ENCODE assay signal across 13 mouse cellular contexts in the genomic region with DNA sequence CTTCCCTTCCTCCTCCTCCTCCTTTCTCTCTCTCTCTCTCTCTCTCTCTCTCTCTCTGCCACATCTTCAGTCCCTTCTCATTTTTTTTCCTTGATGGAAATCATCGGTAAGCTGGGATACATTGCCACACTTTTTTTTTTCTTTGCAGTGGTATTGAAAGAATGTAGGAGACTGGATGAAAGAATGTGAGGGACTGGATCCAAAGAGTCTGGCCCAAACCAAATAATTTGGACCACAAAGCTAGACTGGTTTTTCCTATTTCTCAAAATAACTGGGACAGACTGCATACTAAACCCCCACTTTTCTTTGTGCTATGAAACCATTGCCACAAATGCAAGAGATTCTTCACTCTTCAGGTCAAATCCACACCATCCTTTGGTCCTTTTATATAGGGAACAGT. TPM values are rescaled to one million over a fixed set of nuclear protein-coding genes. Genes with fewer than 3 reads are reported as not detected.
DNase-seq lines count a peak whose midpoint lies in the region; ATAC-seq and TF ChIP-seq lines count a peak whose summit lies in the region.
"Had no signal": no experiment of that assay in that cellular context is flagged by ENCODE, and none has a peak within 500 bp of the region (broad histone marks: within the 10 kb centered on the region; RNA-seq: fewer than 3 reads in every experiment).

No protein-coding gene starts in this region.

- TF ChIP-seq EP300 in MEL (IDR thresholded peaks at IDR 0.05; ENCODE audit: low read depth in 1 of 2, low read length in 2 of 2), result no peak

- H3K36me3 ChIP-seq in lung, embryonic 14.5 days (ENCODE audit: insufficient read depth), result no peaks in the 10 kb centered on the region
- H3K36me3 ChIP-seq in MEL (ENCODE audit: control insufficient read depth in 1 of 2, insufficient read depth in 2 of 2, low read length in 2 of 2), result peaks cover 0 to 50% of the 10 kb centered on the region in 2 experiments; a peak in 2 of 4 replicates
- no peaks in the 10 kb centered on the region for H3K36me3 ChIP-seq in liver, embryonic 13.5 days
- no peaks in the 10 kb centered on the region for H3K36me3 ChIP-seq in forebrain, embryonic 15.5 days
- H3K36me3 ChIP-seq in neural tube, embryonic 15.5 days, result no peaks in the 10 kb centered on the region
- H3K36me3 ChIP-seq: forebrain, embryonic 10.5 days had no signal

- H3K4me3 ChIP-seq in lung, embryonic 14.5 days (ENCODE audit: low read depth, low read length), result no peak overlapping the region
- H3K4me3 ChIP-seq in MEL (ENCODE audit: control insufficient read depth in 1 of 2, insufficient read depth in 1 of 2, low read depth in 2 of 2, low read length in 2 of 2), result no peak overlapping the region
- no peak overlapping the region for H3K4me3 ChIP-seq in bone marrow macrophage, adult 2 months (ENCODE audit: insufficient read depth, low read length)
- H3K4me3 ChIP-seq in liver, embryonic 13.5 days (replicated peaks), result no peak overlapping the region
- H3K4me3 ChIP-seq in forebrain, embryonic 15.5 days, result no peak overlapping the region
- H3K4me3 ChIP-seq in neural tube, embryonic 15.5 days (replicated peaks), result no peak overlapping the region
- H3K4me3 ChIP-seq: forebrain, embryonic 10.5 days had no signal

- H3K27ac ChIP-seq in lung, embryonic 14.5 days (ENCODE audit: low read depth), result peak overlapping the region; percentile 65
- H3K27ac ChIP-seq in MEL (ENCODE audit: control insufficient read depth, low read depth, low read length), result peak overlapping the region; percentile 97
- H3K27ac ChIP-seq in bone marrow macrophage, adult 2 months (ENCODE audit: insufficient read depth, low read depth, low read length), result peak overlapping the region; percentile 76; the same call in 1 of the 2 replicates
- H3K27ac ChIP-seq in liver, embryonic 13.5 days, result peak overlapping the region; percentile 98
- no peak overlapping the region for H3K27ac ChIP-seq in forebrain, embryonic 15.5 days (replicated peaks)
- no peak overlapping the region for H3K27ac ChIP-seq in neural tube, embryonic 15.5 days (replicated peaks)
- H3K27ac ChIP-seq: forebrain, embryonic 10.5 days had no signal

- peak; percentile 28 for DNase-seq in lung, embryonic 14.5 days
- no peak for DNase-seq in lung, postnatal 14 days
- DNase-seq in MEL (ENCODE audit: low read depth, low spot score), result no peak
- no peak for DNase-seq in liver, embryonic 13.5 days
- no peak for DNase-seq in right cerebral cortex, postnatal 10 days (ENCODE audit: low spot score in 2 of 2)
- DNase-seq: cerebellum, adult 18-20 months; heart, postnatal 14 days; left cerebral cortex, postnatal 4 days; right cerebral cortex, adult 18-20 months had no signal

- no peak for TF ChIP-seq POLR2A in MEL (IDR thresholded peaks at IDR 0.05; ENCODE audit: control insufficient read depth in 1 of 2, insufficient read depth in 1 of 2, low read depth in 1 of 2, low read length in 2 of 2, poor library complexity in 1 of 2)
- no peak for TF ChIP-seq POLR2A in bone marrow macrophage, adult 2 months (IDR thresholded peaks at IDR 0.05; ENCODE audit: borderline replicate concordance, low read depth, low read length)

- no peak overlapping the region for H3K4me2 ChIP-seq in lung, embryonic 14.5 days
- H3K4me2 ChIP-seq in liver, embryonic 13.5 days, result peak overlapping the region; percentile 50
- H3K4me2 ChIP-seq in forebrain, embryonic 15.5 days (replicated peaks), result no peak overlapping the region
- no peak overlapping the region for H3K4me2 ChIP-seq in neural tube, embryonic 15.5 days

- no peak for ATAC-seq in lung, embryonic 14.5 days (ENCODE audit: insufficient read depth)
- ATAC-seq in liver, embryonic 13.5 days (ENCODE audit: low read depth), result no peak
- ATAC-seq in forebrain, embryonic 15.5 days (replicated peaks), result no peak
- ATAC-seq in neural tube, embryonic 15.5 days (ENCODE audit: low FRiP score), result no peak

- TF ChIP-seq RAD21 in MEL (IDR thresholded peaks at IDR 0.05; ENCODE audit: low read depth, low read length), result no peak

- peaks cover 15% of the 10 kb centered on the region; the same call in 1 of the 2 replicates for H3K4me1 ChIP-seq in lung, embryonic 14.5 days (ENCODE audit: insufficient read depth)
- H3K4me1 ChIP-seq in MEL (ENCODE audit: control insufficient read depth in 1 of 2, insufficient read depth in 2 of 2, low read length in 2 of 2), result peaks cover 39 to 41% of the 10 kb centered on the region in 2 experiments
- H3K4me1 ChIP-seq in bone marrow macrophage, adult 2 months (ENCODE audit: control insufficient read depth, insufficient read depth, low read length), result peaks cover 51% of the 10 kb centered on the region
- H3K4me1 ChIP-seq in liver, embryonic 13.5 days (replicated peaks), result peaks cover 86% of the 10 kb centered on the region
- H3K4me1 ChIP-seq in forebrain, embryonic 15.5 days, result 0 out of 2 replicates have a peak, but pooled peaks cover 6% of the 10 kb centered on the region
- H3K4me1 ChIP-seq in neural tube, embryonic 15.5 days, result no peaks in the 10 kb centered on the region
- H3K4me1 ChIP-seq: forebrain, embryonic 10.5 days had no signal

- no peak for TF ChIP-seq CTCF in lung, embryonic 14.5 days (IDR thresholded peaks at IDR 0.05; ENCODE audit: low read depth)
- TF ChIP-seq CTCF in MEL (IDR thresholded peaks at IDR 0.05 in 2 of 3, conservative IDR thresholded peaks at IDR 0.05 in 1 of 3; ENCODE audit: control insufficient read depth in 1 of 3, insufficient read depth in 1 of 3, low read depth in 2 of 3, low read length in 3 of 3, poor library complexity in 1 of 3, severe bottlenecking in 1 of 3), result no peak
- TF ChIP-seq CTCF in bone marrow macrophage, adult 2 months (IDR thresholded peaks at IDR 0.05; ENCODE audit: low read depth, low read length), result no peak

- no peaks in the 10 kb centered on the region; the same call in 1 of the 2 replicates for H3K79me2 ChIP-seq in MEL (ENCODE audit: control insufficient read depth, insufficient read depth, low read length, poor library complexity)

- H3K9ac ChIP-seq in lung, embryonic 14.5 days, result no peak overlapping the region
- H3K9ac ChIP-seq in MEL (ENCODE audit: control insufficient read depth, low read depth, low read length, poor library complexity, severe bottlenecking), result peak overlapping the region; percentile 7; the same call in 1 of the 2 replicates
- peak overlapping the region; percentile 60 for H3K9ac ChIP-seq in liver, embryonic 13.5 days
- no peak overlapping the region for H3K9ac ChIP-seq in forebrain, embryonic 15.5 days (replicated peaks)
- no peak overlapping the region for H3K9ac ChIP-seq in neural tube, embryonic 15.5 days (replicated peaks)

- H3K9me3 ChIP-seq in lung, embryonic 14.5 days (ENCODE audit: low read depth, low read length), result no peaks in the 10 kb centered on the region
- H3K9me3 ChIP-seq in MEL (replicated peaks; ENCODE audit: insufficient read depth, low read length), result no peaks in the 10 kb centered on the region
- no peaks in the 10 kb centered on the region for H3K9me3 ChIP-seq in liver, embryonic 13.5 days (replicated peaks)
- no peaks in the 10 kb centered on the region for H3K9me3 ChIP-seq in forebrain, embryonic 15.5 days
- H3K9me3 ChIP-seq in neural tube, embryonic 15.5 days (replicated peaks), result no peaks in the 10 kb centered on the region
- H3K9me3 ChIP-seq: forebrain, embryonic 10.5 days had no signal

- H3K27me3 ChIP-seq in lung, embryonic 14.5 days (ENCODE audit: insufficient read depth, low read length), result no peaks in the 10 kb centered on the region
- no peaks in the 10 kb centered on the region for H3K27me3 ChIP-seq in MEL (ENCODE audit: control insufficient read depth in 1 of 2, insufficient read depth in 2 of 2, low read length in 2 of 2)
- H3K27me3 ChIP-seq in liver, embryonic 13.5 days, result no peaks in the 10 kb centered on the region
- H3K27me3 ChIP-seq in forebrain, embryonic 15.5 days, result no peaks in the 10 kb centered on the region
- no peaks in the 10 kb centered on the region for H3K27me3 ChIP-seq in neural tube, embryonic 15.5 days (replicated peaks)

- WGBS in lung, embryonic 14.5 days, result 17% methylated on average over 1 of the region's 1 CpGs
- WGBS in liver, embryonic 13.5 days (ENCODE audit: insufficient replicate concordance), result 74% methylated on average over 1 of the region's 1 CpGs
- 87% methylated on average over 1 of the region's 1 CpGs for WGBS in forebrain, embryonic 15.5 days
- 85% methylated on average over 1 of the region's 1 CpGs for WGBS in neural tube, embryonic 15.5 days

TF ChIP-seq in MEL, 35 proteins besides CTCF, POLR2A, EP300 and RAD21:
- 0 out of 2 replicates have a peak, but pooled peaks have one; percentile 65 for TF ChIP-seq JUND (IDR thresholded peaks at IDR 0.05; ENCODE audit: low read depth, low read length)
- TF ChIP-seq ZNF384 (IDR thresholded peaks at IDR 0.05; ENCODE audit: low read depth, low read length), result peak; percentile 42; the same call in 1 of the 2 replicates
- no peak for TF ChIP-seq MAX (IDR thresholded peaks at IDR 0.05; ENCODE audit: low read length)

RNA-seq across cellular contexts. Expression of a gene that starts 19.5 kb away (rescaled TPM):
- polyA plus RNA-seq in lung, embryonic 14.5 days (2014; fragmentation: Nextera tagmentation; extraction: Ambion mirVana), result 9.8 and 10.9 TPM in 2 replicates
- 7.7 and 12.1 TPM in 2 replicates for total RNA-seq in MEL (2012; rRNA removed)
- polyA plus RNA-seq in MEL (2012; ENCODE audit: insufficient read depth in 1 of 2, insufficient read length in 2 of 2, low read depth in 1 of 2, low replicate concordance in 2 of 2, missing spikeins in 1 of 2), result 10 to 100 TPM; 24.9 to 74.8 TPM
- polyA plus RNA-seq in bone marrow macrophage, adult 2 months (2012; ENCODE audit: insufficient read depth, insufficient read length, missing spikeins), result 14.9 and 18.3 TPM in 2 replicates
- polyA plus RNA-seq in liver, embryonic 13.5 days (2015; fragmentation: Nextera tagmentation; extraction: Ambion mirVana), result 24.1 and 27.0 TPM in 2 replicates
- 9.4 and 9.6 TPM in 2 replicates for polyA plus RNA-seq in forebrain, embryonic 15.5 days (2015; fragmentation: Nextera tagmentation; extraction: Ambion mirVana)
- 9.0 and 10.2 TPM in 2 replicates for polyA plus RNA-seq in neural tube, embryonic 15.5 days (2015; fragmentation: Nextera tagmentation; extraction: Ambion mirVana)

RNA-seq across cellular contexts. Expression of a gene that starts 54.1 kb away (rescaled TPM):
- polyA plus RNA-seq in lung, embryonic 14.5 days (2014; fragmentation: Nextera tagmentation; extraction: Ambion mirVana), result 327 and 330 TPM in 2 replicates
- total RNA-seq in MEL (2012; rRNA removed), result 93.7 and 114 TPM in 2 replicates
- 100 to 1,000 TPM in 1 of 2 experiments, not detected in 1; 212 TPM for polyA plus RNA-seq in MEL (2012; ENCODE audit: insufficient read depth in 1 of 2, insufficient read length in 2 of 2, low read depth in 1 of 2, low replicate concordance in 2 of 2, missing spikeins in 1 of 2)
- 349 and 394 TPM in 2 replicates for polyA plus RNA-seq in bone marrow macrophage, adult 2 months (2012; ENCODE audit: insufficient read depth, insufficient read length, missing spikeins)
- polyA plus RNA-seq in liver, embryonic 13.5 days (2015; fragmentation: Nextera tagmentation; extraction: Ambion mirVana), result 254 and 265 TPM in 2 replicates
- polyA plus RNA-seq in forebrain, embryonic 15.5 days (2015; fragmentation: Nextera tagmentation; extraction: Ambion mirVana), result 349 and 383 TPM in 2 replicates
- polyA plus RNA-seq in neural tube, embryonic 15.5 days (2015; fragmentation: Nextera tagmentation; extraction: Ambion mirVana), result 398 and 419 TPM in 2 replicates

Comparison
In these comparisons a context has a peak if more than half of its experiments do, and no peak if none do; other contexts are left out.
1. H3K27ac ChIP-seq: peak in lung, embryonic 14.5 days (single experiment), MEL (single experiment), bone marrow macrophage, adult 2 months (single experiment) and liver, embryonic 13.5 days (single experiment); none in forebrain, embryonic 15.5 days (single experiment) and neural tube, embryonic 15.5 days (single experiment).
2. H3K9ac ChIP-seq: peak in MEL (single experiment) and liver, embryonic 13.5 days (single experiment); none in lung, embryonic 14.5 days (single experiment), forebrain, embryonic 15.5 days (single experiment) and neural tube, embryonic 15.5 days (single experiment).